Mouse (Mus musculus): Measurements from ENCODE around the gene Ranbp3l. TPM values are rescaled to one million over a fixed set of nuclear protein-coding genes. Genes with fewer than 3 reads are reported as not detected.
A peak's percentile ranks its signal among the peaks of the same experiment; 100 is the strongest.

The Ranbp3l gene
- polyA plus RNA-seq, 1 experiment from 2014 or later = 8.0 TPM

- no peak for ATAC-seq
- H3K4me2 ChIP-seq (ENCODE audit: low read length) = no peak overlapping the region
- H3K4me1 ChIP-seq (replicated peaks; ENCODE audit: control insufficient read depth, insufficient read depth, low read length) = no peaks in the 10 kb centered on the region
- H3K36me3 ChIP-seq (ENCODE audit: control insufficient read depth, insufficient read depth) = peaks cover 4% of the 10 kb centered on the region; the same call in 1 of the 2 replicates
- no peak overlapping the region for H3K27ac ChIP-seq (ENCODE audit: low read length)
- H3K27me3 ChIP-seq (replicated peaks; ENCODE audit: control insufficient read depth, insufficient read depth, low read length) = no peaks in the 10 kb centered on the region
- H3K9me3 ChIP-seq (ENCODE audit: control insufficient read depth, low read length) = no peaks in the 10 kb centered on the region
- no peak overlapping the region for H3K9ac ChIP-seq (replicated peaks; ENCODE audit: low read depth, low read length)
- H3K4me3 ChIP-seq (replicated peaks; ENCODE audit: low read length) = no peak overlapping the region
- 73% methylated on average over 5 of the region's 5 CpGs for WGBS
Measured at GRCm38 (mm10) chr15:9087421-9087820, 119.7 kb downstream of the Ranbp3l start.

GRCm38 (mm10) chr15:9087895-9088682 lies 120.3 kb downstream of the Ranbp3l start:
- no peak overlapping the region for H3K9ac ChIP-seq (replicated peaks; ENCODE audit: low read depth, low read length)
- 82% methylated on average over 17 of the region's 17 CpGs for WGBS
- H3K36me3 ChIP-seq (ENCODE audit: control insufficient read depth, insufficient read depth) = peaks cover 4% of the 10 kb centered on the region; the same call in 1 of the 2 replicates
- no peak overlapping the region for H3K4me3 ChIP-seq (replicated peaks; ENCODE audit: low read length)
- H3K27me3 ChIP-seq (replicated peaks; ENCODE audit: control insufficient read depth, insufficient read depth, low read length) = no peaks in the 10 kb centered on the region
- no peak overlapping the region for H3K27ac ChIP-seq (ENCODE audit: low read length)
- no peaks in the 10 kb centered on the region for H3K4me1 ChIP-seq (replicated peaks; ENCODE audit: control insufficient read depth, insufficient read depth, low read length)
- no peak for ATAC-seq
- no peaks in the 10 kb centered on the region for H3K9me3 ChIP-seq (ENCODE audit: control insufficient read depth, low read length)
- H3K4me2 ChIP-seq (ENCODE audit: low read length) = no peak overlapping the region

GRCm38 (mm10) chr15:9088683-9089072 lies 120.9 kb downstream of the Ranbp3l start:
- Histone ChIP-seq H3K27ac (ENCODE audit: low read length) (no peak overlapping the region), H3K4me1 (replicated peaks; ENCODE audit: control insufficient read depth, insufficient read depth, low read length) (no peaks in the 10 kb centered on the region), H3K9ac (replicated peaks; ENCODE audit: low read depth, low read length) (no peak overlapping the region), H3K27me3 (replicated peaks; ENCODE audit: control insufficient read depth, insufficient read depth, low read length) (no peaks in the 10 kb centered on the region), H3K36me3 (ENCODE audit: control insufficient read depth, insufficient read depth) (peaks cover 7% of the 10 kb centered on the region; the same call in 1 of the 2 replicates), H3K9me3 (ENCODE audit: control insufficient read depth, low read length) (no peaks in the 10 kb centered on the region), H3K4me2 (ENCODE audit: low read length) (no peak overlapping the region), H3K4me3 (replicated peaks; ENCODE audit: low read length) (no peak overlapping the region)
- 74% methylated on average over 8 of the region's 8 CpGs for WGBS
- ATAC-seq = no peak

GRCm38 (mm10) chr15:9089136-9089720 lies 121.5 kb downstream of the Ranbp3l start:
- no peak overlapping the region for H3K4me3 ChIP-seq (replicated peaks; ENCODE audit: low read length)
- no peaks in the 10 kb centered on the region for H3K9me3 ChIP-seq (ENCODE audit: control insufficient read depth, low read length)
- no peak overlapping the region for H3K27ac ChIP-seq (ENCODE audit: low read length)
- no peak overlapping the region for H3K9ac ChIP-seq (replicated peaks; ENCODE audit: low read depth, low read length)
- WGBS = 12% methylated on average over 2 of the region's 2 CpGs
- peaks cover 7% of the 10 kb centered on the region for H3K36me3 ChIP-seq (ENCODE audit: control insufficient read depth, insufficient read depth)
- no peak overlapping the region for H3K4me2 ChIP-seq (ENCODE audit: low read length)
- peaks cover under 1% of the 10 kb centered on the region; the same call in 1 of the 2 replicates for H3K4me1 ChIP-seq (replicated peaks; ENCODE audit: control insufficient read depth, insufficient read depth, low read length)
- no peaks in the 10 kb centered on the region for H3K27me3 ChIP-seq (replicated peaks; ENCODE audit: control insufficient read depth, insufficient read depth, low read length)
- no peak for ATAC-seq

GRCm38 (mm10) chr15:9090662-9091061 lies 122.9 kb downstream of the Ranbp3l start:
- no peak overlapping the region for H3K4me3 ChIP-seq (replicated peaks; ENCODE audit: low read length)
- H3K9ac ChIP-seq (replicated peaks; ENCODE audit: low read depth, low read length) = no peak overlapping the region
- ATAC-seq = no peak
- peaks cover 6% of the 10 kb centered on the region for H3K4me1 ChIP-seq (replicated peaks; ENCODE audit: control insufficient read depth, insufficient read depth, low read length)
- no peaks in the 10 kb centered on the region for H3K9me3 ChIP-seq (ENCODE audit: control insufficient read depth, low read length)
- WGBS = 95% methylated on average over 5 of the region's 5 CpGs
- no peak overlapping the region for H3K27ac ChIP-seq (ENCODE audit: low read length)
- no peaks in the 10 kb centered on the region for H3K27me3 ChIP-seq (replicated peaks; ENCODE audit: control insufficient read depth, insufficient read depth, low read length)
- peaks cover 7% of the 10 kb centered on the region for H3K36me3 ChIP-seq (ENCODE audit: control insufficient read depth, insufficient read depth)
- H3K4me2 ChIP-seq (ENCODE audit: low read length) = no peak overlapping the region

- Histone ChIP-seq H3K27me3 (replicated peaks; ENCODE audit: control insufficient read depth, insufficient read depth, low read length) (no peaks in the 10 kb centered on the region), H3K9ac (replicated peaks; ENCODE audit: low read depth, low read length) (no peak overlapping the region), H3K4me3 (replicated peaks; ENCODE audit: low read length) (no peak overlapping the region), H3K4me2 (ENCODE audit: low read length) (no peak overlapping the region), H3K36me3 (ENCODE audit: control insufficient read depth, insufficient read depth) (peaks cover 7% of the 10 kb centered on the region), H3K27ac (ENCODE audit: low read length) (no peak overlapping the region), H3K4me1 (replicated peaks; ENCODE audit: control insufficient read depth, insufficient read depth, low read length) (peaks cover 6% of the 10 kb centered on the region), H3K9me3 (ENCODE audit: control insufficient read depth, low read length) (no peaks in the 10 kb centered on the region)
- peak; percentile 37; the same call in 1 of the 2 replicates for ATAC-seq
- 80% methylated on average over 11 of the region's 11 CpGs for WGBS
Measured at GRCm38 (mm10) chr15:9093598-9094365, 126.0 kb downstream of the Ranbp3l start.

- WGBS = 17% methylated on average over 13 of the region's 13 CpGs
- peak overlapping the region; percentile 24 for H3K4me2 ChIP-seq (ENCODE audit: low read length)
- no peaks in the 10 kb centered on the region for H3K9me3 ChIP-seq (ENCODE audit: control insufficient read depth, low read length)
- peaks cover 6% of the 10 kb centered on the region for H3K4me1 ChIP-seq (replicated peaks; ENCODE audit: control insufficient read depth, insufficient read depth, low read length)
- H3K36me3 ChIP-seq (ENCODE audit: control insufficient read depth, insufficient read depth) = peaks cover 7% of the 10 kb centered on the region
- no peak overlapping the region for H3K27ac ChIP-seq (ENCODE audit: low read length)
- 0 out of 2 replicates have a peak overlapping the region, but pooled peaks have one; percentile 17 for H3K4me3 ChIP-seq (replicated peaks; ENCODE audit: low read length)
- no peaks in the 10 kb centered on the region for H3K27me3 ChIP-seq (replicated peaks; ENCODE audit: control insufficient read depth, insufficient read depth, low read length)
- ATAC-seq = peak; percentile 95
- 0 out of 2 replicates have a peak overlapping the region, but pooled peaks have one; percentile 15 for H3K9ac ChIP-seq (replicated peaks; ENCODE audit: low read depth, low read length)
Measured at GRCm38 (mm10) chr15:9094366-9094750, 126.6 kb downstream of the Ranbp3l start.

- H3K27me3 ChIP-seq (replicated peaks; ENCODE audit: control insufficient read depth, insufficient read depth, low read length) = no peaks in the 10 kb centered on the region
- no peak overlapping the region for H3K4me2 ChIP-seq (ENCODE audit: low read length)
- ATAC-seq = no peak
- 93% methylated on average over 4 of the region's 4 CpGs for WGBS
- no peak overlapping the region for H3K27ac ChIP-seq (ENCODE audit: low read length)
- H3K9me3 ChIP-seq (ENCODE audit: control insufficient read depth, low read length) = no peaks in the 10 kb centered on the region
- H3K9ac ChIP-seq (replicated peaks; ENCODE audit: low read depth, low read length) = no peak overlapping the region
- peaks cover 3% of the 10 kb centered on the region; the same call in 1 of the 2 replicates for H3K36me3 ChIP-seq (ENCODE audit: control insufficient read depth, insufficient read depth)
- H3K4me3 ChIP-seq (replicated peaks; ENCODE audit: low read length) = no peak overlapping the region
- H3K4me1 ChIP-seq (replicated peaks; ENCODE audit: control insufficient read depth, insufficient read depth, low read length) = peaks cover 6% of the 10 kb centered on the region
Measured at GRCm38 (mm10) chr15:9096865-9097264, 129.1 kb downstream of the Ranbp3l start.

- Histone ChIP-seq H3K4me2 (ENCODE audit: low read length) (no peak overlapping the region), H3K9ac (replicated peaks; ENCODE audit: low read depth, low read length) (no peak overlapping the region), H3K36me3 (ENCODE audit: control insufficient read depth, insufficient read depth) (peaks cover 2% of the 10 kb centered on the region), H3K4me3 (replicated peaks; ENCODE audit: low read length) (no peak overlapping the region), H3K4me1 (replicated peaks; ENCODE audit: control insufficient read depth, insufficient read depth, low read length) (no peaks in the 10 kb centered on the region), H3K27ac (ENCODE audit: low read length) (no peak overlapping the region), H3K9me3 (ENCODE audit: control insufficient read depth, low read length) (no peaks in the 10 kb centered on the region), H3K27me3 (replicated peaks; ENCODE audit: control insufficient read depth, insufficient read depth, low read length) (no peaks in the 10 kb centered on the region)
- 63% methylated on average over 10 of the region's 10 CpGs for WGBS
- peak; percentile 65 for ATAC-seq
Measured at GRCm38 (mm10) chr15:9100446-9101077, 132.8 kb downstream of the Ranbp3l start.

All from forebrain, embryonic 16.5 days (tissue).